Mouse (Mus musculus) embryonic fibroblast, embryonic 13.5 days (primary cell): ENCODE measurements around the gene Fam193b. TPM values are rescaled to one million over a fixed set of nuclear protein-coding genes. Genes with fewer than 3 reads are reported as not detected.

ENCODE experiments used
- H3K27ac ChIP-seq: 2 replicates; pipeline ENCODE4 v1.5.1; 2012; ENCODE audit warnings: low read length, control low read depth, inconsistent platforms; ENCODE audit not compliant: insufficient read depth
- H3K4me1 ChIP-seq: 2 replicates; pipeline ENCODE4 v1.6.1; 2011; ENCODE audit warnings: low read length; ENCODE audit not compliant: control insufficient read depth, insufficient read depth
- H3K4me3 ChIP-seq: 2 replicates; pipeline ENCODE4 v1.5.1; 2011; ENCODE audit warnings: mild to moderate bottlenecking, control low read depth, low read length; ENCODE audit not compliant: insufficient read depth
- CTCF ChIP-seq: IDR thresholded peaks from 2 replicates; pipeline ENCODE4 v1.5.1; 2011; ENCODE audit warnings: mild to moderate bottlenecking, control low read depth, low read length, moderate library complexity, borderline replicate concordance; ENCODE audit not compliant: insufficient read depth
- POLR2A ChIP-seq: IDR thresholded peaks from 2 replicates; pipeline ENCODE4 v1.6.1; 2011; ENCODE audit warnings: low read depth, mild to moderate bottlenecking, control low read depth, low read length, moderate library complexity
- polyA plus RNA-seq: library from polyadenylated mRNA; stranded (reverse); fragments of >200 nt; gene quantifications from 2 replicates; pipeline ENCODE4 v1.2.4, GENCODE M21; 2011; ENCODE audit warnings: low read depth; ENCODE audit not compliant: missing spikeins, insufficient read length

The Fam193b gene
- polyA plus RNA-seq = 20.9 and 24.5 TPM in 2 replicates

DNA sequence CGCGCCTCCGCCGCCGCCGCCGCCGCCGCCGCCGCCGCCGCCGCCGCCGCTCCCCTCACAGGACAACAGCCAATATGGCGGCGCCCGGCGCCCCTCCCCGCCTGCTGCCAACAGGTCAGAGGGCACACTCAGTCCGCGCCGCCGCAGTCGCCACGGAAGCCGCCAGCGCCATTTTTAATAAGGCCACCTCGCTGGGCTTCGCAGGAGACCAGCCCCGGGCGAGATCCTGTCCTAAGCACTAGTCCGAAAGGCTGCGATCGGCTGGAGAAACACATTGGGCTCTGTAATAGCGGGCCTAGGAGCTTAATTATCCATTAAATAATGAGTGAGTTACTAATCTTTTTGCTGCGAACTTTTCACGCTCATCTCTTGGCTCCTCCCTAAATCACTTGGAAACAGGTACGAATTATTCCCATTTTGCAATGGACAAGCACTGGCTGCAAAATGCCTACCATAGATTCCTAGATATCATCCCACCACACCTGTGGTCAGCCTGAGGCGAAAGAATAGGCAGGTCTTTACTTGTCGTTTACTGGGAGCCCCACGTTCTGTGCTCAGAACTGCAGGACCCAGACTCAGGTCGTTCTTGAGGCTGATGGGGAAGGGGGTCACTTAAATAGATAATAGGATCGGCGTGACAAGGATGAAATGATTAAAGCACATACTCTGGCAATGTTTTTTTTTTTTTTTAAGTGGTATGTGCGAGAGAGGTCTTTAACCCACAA, at the start of gene Fam193b:
Gene Fam193b, minus strand, starts transcription at position 94 of the 725 bp plus-strand sequence.
- TF ChIP-seq CTCF (no peak), POLR2A (peak; percentile 59)
- Histone ChIP-seq H3K27ac (peak within 1 kb of the TSS; percentile 50), H3K4me3 (peak within 1 kb of the TSS; percentile 86), H3K4me1 (peaks cover 5% of the 10 kb centered on the region; the same call in 1 of the 2 replicates)

DNA sequence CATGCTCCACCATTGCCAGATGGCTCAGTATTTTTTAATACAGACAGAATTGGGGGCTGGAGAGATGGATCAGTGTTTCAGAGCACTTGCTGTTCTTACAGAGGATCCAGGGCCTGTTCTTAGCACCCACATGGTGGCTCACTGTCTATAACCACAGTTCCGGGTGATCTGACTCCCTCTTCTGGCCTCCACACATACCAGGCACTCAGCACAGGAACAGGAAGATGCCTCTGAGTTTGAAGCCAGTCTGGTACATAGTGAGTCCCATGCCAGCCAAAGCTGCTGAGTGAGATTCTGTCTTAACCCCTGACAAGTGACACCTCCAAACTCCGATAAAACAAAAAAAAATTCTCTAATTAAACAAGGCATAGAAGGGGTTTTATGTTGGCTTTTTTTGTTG, 49.4 kb upstream of the Fam193b start:
- Histone ChIP-seq H3K4me1 (0 out of 2 replicates have a peak, but pooled peaks cover 4% of the 10 kb centered on the region), H3K4me3 (no peak overlapping the region)
- TF ChIP-seq POLR2A (no peak), CTCF (no peak)

DNA sequence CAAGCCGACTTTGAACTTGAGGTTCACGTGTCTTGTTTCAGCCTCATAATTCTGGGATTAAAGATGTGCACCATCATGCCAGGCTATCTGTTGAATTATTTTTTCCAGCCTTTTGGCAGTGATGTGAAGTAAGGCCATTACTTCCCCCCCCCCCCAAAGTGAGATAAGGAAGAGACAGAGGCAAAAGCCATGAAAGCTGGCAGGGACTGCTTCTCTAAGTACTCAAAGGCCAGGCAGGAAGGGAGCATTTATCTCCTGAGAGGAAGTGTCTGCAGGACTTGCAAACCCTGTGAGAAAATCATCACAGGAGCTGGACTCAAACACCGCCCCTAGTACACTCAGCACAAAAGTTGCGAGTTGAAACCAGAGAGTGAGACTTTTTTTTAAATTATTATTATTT, 48.4 kb upstream of the Fam193b start:
- TF ChIP-seq CTCF = no peak
- TF ChIP-seq POLR2A = no peak
- H3K27ac ChIP-seq = no peak overlapping the region
- H3K4me3 ChIP-seq = no peak overlapping the region
- no peaks in the 10 kb centered on the region for H3K4me1 ChIP-seq

More for the DNA sequence above, 49.4 kb upstream of the Fam193b start:
- H3K27ac ChIP-seq = no peak overlapping the region

DNA sequence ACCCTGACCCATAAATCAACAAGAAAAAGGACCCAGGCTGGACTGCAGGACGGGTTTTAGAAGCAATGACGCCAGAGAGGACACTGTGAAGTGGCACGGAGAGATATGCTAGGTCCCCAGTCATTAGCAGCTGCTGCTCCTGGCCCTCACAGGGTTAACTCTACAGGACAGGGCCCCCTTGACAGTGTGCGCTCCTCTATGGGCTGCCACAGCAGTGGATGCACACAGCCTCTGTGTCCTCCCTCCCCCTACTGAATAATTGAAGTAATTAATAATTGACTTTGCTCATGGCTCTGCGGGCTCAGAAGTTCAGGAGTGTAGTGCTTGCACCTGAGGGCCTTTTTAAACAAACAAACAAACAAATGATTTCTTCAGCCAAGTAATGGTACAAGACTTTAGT, 42.6 kb upstream of the Fam193b start:
- Histone ChIP-seq H3K27ac (no peak overlapping the region), H3K4me1 (peaks cover 5% of the 10 kb centered on the region), H3K4me3 (no peak overlapping the region)
- TF ChIP-seq CTCF (no peak), POLR2A (no peak)

DNA sequence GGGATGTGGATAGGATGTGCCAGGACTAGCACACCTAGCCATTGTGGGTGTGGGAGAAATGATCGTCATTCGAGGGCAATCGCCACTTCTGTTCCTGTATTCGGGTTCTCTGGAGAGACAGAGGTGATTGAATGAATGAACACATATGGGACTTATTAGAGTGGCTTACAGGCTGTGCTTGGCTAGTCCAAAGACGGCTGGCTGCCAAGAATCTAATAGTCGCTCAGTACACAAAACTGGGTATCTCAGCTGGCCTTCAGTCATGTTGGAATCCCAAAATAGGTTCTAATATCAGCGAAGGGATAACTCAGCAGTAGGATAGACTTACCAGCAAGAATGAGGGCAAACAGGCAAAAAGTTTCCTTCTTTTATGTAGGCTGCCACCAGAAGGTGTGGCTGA, 41.1 kb upstream of the Fam193b start:
- Histone ChIP-seq H3K4me1 (peaks cover 5% of the 10 kb centered on the region), H3K27ac (peak overlapping the region; percentile 13), H3K4me3 (no peak overlapping the region)
- TF ChIP-seq CTCF = no peak
- no peak for TF ChIP-seq POLR2A

DNA sequence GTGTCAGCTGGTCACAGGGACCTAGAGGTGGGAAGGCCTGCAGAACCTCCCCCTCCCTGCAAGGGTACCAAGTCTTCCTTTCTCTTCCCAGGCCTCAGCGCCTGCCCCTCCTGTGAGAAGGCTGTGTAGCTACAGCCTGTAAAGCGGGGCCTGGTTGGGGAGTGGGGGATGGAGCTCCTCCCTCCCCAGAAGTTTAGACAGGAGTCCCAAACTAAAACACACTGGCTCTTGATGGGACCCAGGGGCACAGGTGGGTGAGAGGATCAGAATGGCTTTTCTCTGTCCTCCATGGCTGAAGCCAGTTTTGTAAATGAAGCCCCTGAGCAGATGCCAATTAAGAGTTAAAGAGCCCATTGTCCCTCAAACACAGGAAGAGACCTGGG, 36.7 kb upstream of the Fam193b start:
- no peak overlapping the region for H3K4me3 ChIP-seq
- H3K4me1 ChIP-seq = peaks cover 5% of the 10 kb centered on the region
- H3K27ac ChIP-seq = no peak overlapping the region
- TF ChIP-seq POLR2A (no peak), CTCF (no peak)

DNA sequence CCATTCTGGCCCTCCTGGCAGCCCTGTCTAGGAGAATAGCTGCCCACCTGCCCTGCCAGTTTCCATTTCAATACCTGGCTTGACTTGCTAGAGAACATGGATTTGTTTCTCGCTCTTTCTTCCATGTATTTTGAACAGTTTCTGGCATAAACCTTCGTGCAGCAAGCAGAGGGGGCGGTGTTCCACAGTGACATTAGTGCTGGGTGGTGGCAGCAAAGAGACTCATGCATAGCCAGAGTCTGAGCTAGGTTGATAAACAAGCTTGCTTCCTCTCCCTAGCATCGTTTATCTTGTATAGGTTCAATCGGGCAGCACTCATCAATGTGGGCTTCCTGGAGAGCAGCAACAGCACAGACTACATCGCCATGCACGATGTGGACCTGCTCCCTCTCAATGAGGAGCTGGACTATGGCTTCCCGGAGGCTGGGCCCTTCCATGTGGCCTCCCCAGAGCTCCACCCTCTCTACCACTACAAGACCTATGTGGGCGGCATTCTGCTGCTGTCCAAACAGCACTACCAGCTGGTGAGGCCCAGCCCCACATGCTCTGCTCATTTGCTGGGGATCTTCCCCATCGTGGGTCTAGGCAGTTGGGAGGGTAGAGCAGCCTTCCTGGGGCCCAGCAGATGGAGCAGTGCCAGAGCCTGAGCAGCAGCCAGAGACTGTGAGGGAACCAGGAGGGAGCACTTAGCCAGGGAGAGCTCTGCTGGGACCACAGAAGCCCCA, 36.1 kb upstream of the Fam193b start:
- Histone ChIP-seq H3K4me1 (peaks cover 5% of the 10 kb centered on the region), H3K27ac (no peak overlapping the region), H3K4me3 (no peak overlapping the region)
- no peak for TF ChIP-seq POLR2A
- TF ChIP-seq CTCF = no peak

DNA sequence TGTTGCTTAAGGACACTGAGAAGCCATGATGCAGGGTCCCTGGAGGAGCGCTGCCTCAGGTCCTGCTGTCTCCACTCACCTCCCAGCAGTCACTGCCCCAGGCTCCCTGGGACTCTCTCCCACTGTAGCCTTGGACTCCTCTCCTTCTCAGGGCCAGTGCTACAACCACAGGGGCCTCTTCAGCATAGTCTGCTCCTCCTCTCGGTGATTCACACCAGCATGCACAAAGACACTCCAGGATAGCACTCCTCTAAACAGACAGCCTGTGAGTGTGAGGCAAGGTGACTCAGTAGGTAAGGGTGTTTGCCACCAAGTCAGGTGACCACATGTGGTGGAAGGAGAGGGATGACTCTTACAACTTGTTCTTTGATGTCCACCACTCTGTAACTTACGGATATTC, 33.7 kb upstream of the Fam193b start:
- H3K4me1 ChIP-seq = peaks cover 1% of the 10 kb centered on the region; the same call in 1 of the 2 replicates
- no peak for TF ChIP-seq CTCF
- TF ChIP-seq POLR2A = no peak
- no peak overlapping the region for H3K27ac ChIP-seq
- H3K4me3 ChIP-seq = no peak overlapping the region

DNA sequence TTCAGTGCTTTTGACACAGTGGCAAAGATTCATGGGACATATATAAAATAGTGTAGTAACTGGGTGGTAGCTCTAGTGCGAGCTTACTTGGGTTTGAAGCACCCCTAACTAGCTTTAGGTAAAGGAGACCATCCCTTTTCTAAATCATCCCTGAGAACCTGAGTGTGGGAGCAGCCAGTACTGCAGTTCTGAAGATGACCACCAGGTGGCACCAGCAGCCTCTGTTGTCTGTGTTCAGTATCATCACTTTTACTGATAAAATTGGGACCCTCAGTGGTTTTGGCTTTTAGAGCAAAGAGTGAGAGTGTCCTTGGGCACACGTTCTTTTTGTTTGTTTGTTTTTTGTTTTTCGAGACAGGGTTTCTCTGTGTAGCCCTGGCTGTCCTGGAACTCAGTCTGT, 30.7 kb upstream of the Fam193b start:
- TF ChIP-seq CTCF (peak; percentile 63; the same call in 1 of the 2 replicates), POLR2A (no peak)
- Histone ChIP-seq H3K4me3 (no peak overlapping the region), H3K27ac (no peak overlapping the region), H3K4me1 (peaks cover 3% of the 10 kb centered on the region; the same call in 1 of the 2 replicates)

DNA sequence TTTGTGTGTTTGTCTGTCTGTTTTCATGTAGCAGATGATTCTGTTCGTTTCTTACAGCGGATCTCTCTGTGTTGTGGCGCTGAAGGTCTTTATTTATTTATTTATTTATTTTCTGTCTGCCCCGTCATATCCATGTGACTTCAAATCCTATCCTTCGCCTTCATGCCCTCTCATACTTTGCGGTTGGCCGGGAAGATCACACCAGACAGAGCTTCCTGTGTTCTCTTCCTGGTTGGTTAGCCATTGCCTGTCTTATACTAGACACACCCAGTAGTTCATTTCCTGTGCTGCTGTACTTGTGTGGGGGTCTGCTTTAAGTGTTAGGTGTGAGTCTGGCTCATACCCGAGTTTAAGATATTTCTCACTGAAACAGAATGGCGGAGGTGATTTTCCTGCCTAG, 29.7 kb upstream of the Fam193b start:
- H3K4me3 ChIP-seq = peak overlapping the region; percentile 98
- peaks cover 3% of the 10 kb centered on the region; the same call in 1 of the 2 replicates for H3K4me1 ChIP-seq
- H3K27ac ChIP-seq = peak overlapping the region; percentile 37; the same call in 1 of the 2 replicates
- TF ChIP-seq POLR2A (no peak), CTCF (no peak)
